Mouse (Mus musculus) adipocyte (in vitro differentiated cells): ENCODE results near the gene Hic1.

Experiments
- DNase-seq: peaks from one replicate; pipeline ENCODE4 v3.0.0-alpha.2; 2016; ENCODE audit warnings: low spot score

Gene Hic1

GRCm38 (mm10) chr11:75147106-75147845 lies 22.0 kb downstream of the Hic1 start:
- DNase-seq: peak; percentile 65

- no peak for DNase-seq
These were observed 23.5 kb downstream of the Hic1 start for GRCm38 (mm10) chr11:75145841-75146240.

- no peak for DNase-seq
These were observed 26.6 kb downstream of the Hic1 start for GRCm38 (mm10) chr11:75142749-75143148.

- DNase-seq: peak; percentile 38
These were observed 27.4 kb downstream of the Hic1 start for GRCm38 (mm10) chr11:75141913-75142312.

GRCm38 (mm10) chr11:75141038-75141437 lies 28.3 kb downstream of the Hic1 start:
- DNase-seq: no peak

GRCm38 (mm10) chr11:75140431-75140830 lies 28.9 kb downstream of the Hic1 start:
- DNase-seq: peak; percentile 81

- peak; percentile 92 for DNase-seq
These were observed 30.0 kb downstream of the Hic1 start for GRCm38 (mm10) chr11:75139122-75139963.

GRCm38 (mm10) chr11:75136666-75137398 lies 32.5 kb downstream of the Hic1 start:
- peak; percentile 45 for DNase-seq

- DNase-seq: peak; percentile 49
These were observed 34.0 kb downstream of the Hic1 start for GRCm38 (mm10) chr11:75135358-75135757.

- DNase-seq: no peak
These were observed 34.7 kb downstream of the Hic1 start for GRCm38 (mm10) chr11:75134485-75135068.

GRCm38 (mm10) chr11:75133951-75134350 lies 35.4 kb downstream of the Hic1 start:
- peak; percentile 37 for DNase-seq

- no peak for DNase-seq
These were observed 35.9 kb downstream of the Hic1 start for GRCm38 (mm10) chr11:75133391-75133790.

GRCm38 (mm10) chr11:75132278-75132677 lies 37.0 kb downstream of the Hic1 start:
- DNase-seq: peak; percentile 54

GRCm38 (mm10) chr11:75131300-75131699 lies 38.0 kb downstream of the Hic1 start:
- DNase-seq: no peak

- DNase-seq: no peak
These were observed 39.8 kb downstream of the Hic1 start for GRCm38 (mm10) chr11:75129481-75129880.

- DNase-seq: no peak
These were observed 42.9 kb downstream of the Hic1 start for GRCm38 (mm10) chr11:75126384-75126783.

- no peak for DNase-seq
These were observed 44.9 kb downstream of the Hic1 start for GRCm38 (mm10) chr11:75124406-75124805.

- no peak for DNase-seq
These were observed 48.0 kb downstream of the Hic1 start for GRCm38 (mm10) chr11:75121348-75121747.

- no peak for DNase-seq
These were observed 49.5 kb downstream of the Hic1 start for GRCm38 (mm10) chr11:75119841-75120240.

- DNase-seq: no peak
These were observed 50.0 kb downstream of the Hic1 start for GRCm38 (mm10) chr11:75119298-75119697.

- DNase-seq: no peak
These were observed 51.2 kb downstream of the Hic1 start for GRCm38 (mm10) chr11:75118141-75118540.

- no peak for DNase-seq
These were observed 52.9 kb downstream of the Hic1 start for GRCm38 (mm10) chr11:75116379-75116778.
